Mouse (Mus musculus) embryo, embryonic 9.5 days (tissue): ENCODE results near the gene Lst1.

Experiments used
- DNase-seq: peaks from one replicate; pipeline ENCODE4 v3.0.0-alpha.2; 2017; ENCODE audit errors: extremely low spot score

Gene Lst1

GRCm38 (mm10) chr17:35209785-35210535 lies 21.7 kb upstream of the Lst1 start:
- no peak for DNase-seq

GRCm38 (mm10) chr17:35205380-35205769 lies 17.1 kb upstream of the Lst1 start:
- DNase-seq: no peak

- no peak for DNase-seq
Measured at GRCm38 (mm10) chr17:35204494-35205379, 16.5 kb upstream of the Lst1 start, which contains the start of gene Lta. Lta (minus strand) TSS chr17:35205351.

GRCm38 (mm10) chr17:35202442-35202841 lies 14.2 kb upstream of the Lst1 start:
- DNase-seq: no peak

- no peak for DNase-seq
Measured at GRCm38 (mm10) chr17:35201787-35202186, 13.5 kb upstream of the Lst1 start, which contains the start of gene Tnf. Tnf (minus strand) TSS chr17:35202007.

- no peak for DNase-seq
Measured at GRCm38 (mm10) chr17:35201128-35201527, 12.9 kb upstream of the Lst1 start.

GRCm38 (mm10) chr17:35200398-35200797 lies 12.2 kb upstream of the Lst1 start:
- DNase-seq: no peak

GRCm38 (mm10) chr17:35198946-35199345 lies 10.7 kb upstream of the Lst1 start:
- DNase-seq: no peak

- DNase-seq: no peak
Measured at GRCm38 (mm10) chr17:35198029-35198428, 9.8 kb upstream of the Lst1 start.

GRCm38 (mm10) chr17:35197126-35197525 lies 8.9 kb upstream of the Lst1 start:
- DNase-seq: no peak

GRCm38 (mm10) chr17:35196321-35196641 lies 8.0 kb upstream of the Lst1 start:
- DNase-seq: no peak

GRCm38 (mm10) chr17:35195631-35196320 lies 7.5 kb upstream of the Lst1 start:
- DNase-seq: peak; percentile 74

GRCm38 (mm10) chr17:35194844-35195630 lies 6.8 kb upstream of the Lst1 start:
- DNase-seq: no peak

- no peak for DNase-seq
Measured at GRCm38 (mm10) chr17:35193881-35194843, 5.9 kb upstream of the Lst1 start, which contains the start of gene Ltb. Ltb (plus strand) TSS chr17:35194439.

- DNase-seq: no peak
Measured at GRCm38 (mm10) chr17:35192924-35193323, 4.7 kb upstream of the Lst1 start.

GRCm38 (mm10) chr17:35191723-35192122 lies 3.5 kb upstream of the Lst1 start:
- no peak for DNase-seq

- no peak for DNase-seq
Measured at GRCm38 (mm10) chr17:35190096-35190495, 1.9 kb upstream of the Lst1 start.

- DNase-seq: no peak
Measured at GRCm38 (mm10) chr17:35189186-35189585, 947 bp upstream of the Lst1 start.

- no peak for DNase-seq
Measured at GRCm38 (mm10) chr17:35187345-35187744, 894 bp downstream of the Lst1 start.

GRCm38 (mm10) chr17:35186681-35187080 lies 1.6 kb downstream of the Lst1 start:
- peak; percentile 60 for DNase-seq
